Mouse (Mus musculus) E14TG2a.4 (cell line): ENCODE results near the gene Ufl1.

ENCODE experiments used
- CTCF ChIP-seq: conservative IDR thresholded peaks from 2 replicates; pipeline ENCODE4 v1.5.1; 2014; ENCODE audit warnings: low read length
- POU5F1 ChIP-seq: IDR thresholded peaks from 2 replicates; pipeline ENCODE4 v1.6.1; 2014; ENCODE audit warnings: low read length, borderline replicate concordance

GRCm38 (mm10) chr4:25272861-25273627, 8.6 kb downstream of the Ufl1 start:
- TF ChIP-seq CTCF (no peak), POU5F1 (no peak)
